Mouse (Mus musculus) embryonic facial prominence, embryonic 12.5 days (tissue): ENCODE measurements around the gene Efcab9. TPM values are rescaled to one million over a fixed set of nuclear protein-coding genes. Genes with fewer than 3 reads are reported as not detected.

ENCODE experiments used
- ATAC-seq: fragments of 200-750 bp; cut with Nextera tagmentation; 2 replicates; pipeline ENCODE4 v1.8.0; 2017; ENCODE audit not compliant: insufficient number of reproducible peaks, insufficient read depth, low FRiP score, low TSS enrichment
- H3K27ac ChIP-seq: fragments of 300-500 bp; sonication (generic); 2 replicates; pipeline ENCODE4 v1.5.1; 2016; ENCODE audit warnings: mild to moderate bottlenecking
- H3K27me3 ChIP-seq: fragments of 300-500 bp; sonication (generic); 2 replicates; pipeline ENCODE4 v1.6.1; 2016; ENCODE audit warnings: mild to moderate bottlenecking, moderate library complexity
- H3K36me3 ChIP-seq: fragments of 300-500 bp; sonication (generic); 2 replicates; pipeline ENCODE4 v1.6.1; 2016; ENCODE audit warnings: mild to moderate bottlenecking
- H3K4me1 ChIP-seq: fragments of 300-500 bp; sonication (generic); 2 replicates; pipeline ENCODE4 v1.6.1; 2016
- H3K4me2 ChIP-seq: fragments of 300-500 bp; sonication (generic); replicated peaks from 2 replicates; pipeline ENCODE4 v1.6.1; 2016; ENCODE audit warnings: mild to moderate bottlenecking, moderate library complexity
- H3K4me3 ChIP-seq: fragments of 300-500 bp; sonication (generic); 2 replicates; pipeline ENCODE4 v1.5.1; 2016; ENCODE audit warnings: mild to moderate bottlenecking
- H3K9ac ChIP-seq: fragments of 300-500 bp; sonication (generic); 2 replicates; pipeline ENCODE4 v1.6.1; 2016; ENCODE audit warnings: mild to moderate bottlenecking, moderate library complexity
- H3K9me3 ChIP-seq: fragments of 300-500 bp; sonication (generic); 2 replicates; pipeline ENCODE4 v1.6.1; 2016; ENCODE audit warnings: mild to moderate bottlenecking, moderate library complexity
- WGBS: fragments of 180-500 bp; shearing (Covaris S2); methylation state at CpG from one replicate; pipeline ENCODE4 v1.1.7; 2016; 5-methylcytosine and 5-hydroxymethylcytosine counted together
- polyA plus RNA-seq: library from polyadenylated mRNA; unstranded; fragments of >200 nt; fragmentation: Nextera tagmentation; extraction: Ambion mirVana; gene quantifications from 2 replicates; pipeline ENCODE4 v1.2.1, GENCODE M21; 2016

Gene Efcab9
- 0.32 and 0.36 TPM in 2 replicates for polyA plus RNA-seq

GRCm38 (mm10) chr11:32531871-32532764, at the start of gene Efcab9:
Gene Efcab9, minus strand, starts transcription at chr11:32532081.
- Histone ChIP-seq H3K9ac (peak within 1 kb of the TSS; percentile 65), H3K36me3 (no peaks in the 10 kb centered on the region), H3K27ac (no peak within 1 kb of the TSS), H3K27me3 (no peaks in the 10 kb centered on the region), H3K4me2 (peak within 1 kb of the TSS; percentile 88), H3K4me3 (peak within 1 kb of the TSS; percentile 58), H3K9me3 (no peaks in the 10 kb centered on the region), H3K4me1 (peaks cover 6% of the 10 kb centered on the region; the same call in 1 of the 2 replicates)
- ATAC-seq, result no peak
- 5% methylated on average over 33 of the region's 33 CpGs for WGBS

- no peak overlapping the region for H3K27ac ChIP-seq
- WGBS, result 34% methylated on average over 2 of the region's 2 CpGs
- ATAC-seq, result no peak
Observed at GRCm38 (mm10) chr11:32581031-32581430, 49.1 kb upstream of the Efcab9 start.

GRCm38 (mm10) chr11:32580305-32580947, 48.5 kb upstream of the Efcab9 start:
- WGBS, result 72% methylated on average over 16 of the region's 16 CpGs
- Histone ChIP-seq H3K4me3 (no peak overlapping the region), H3K27me3 (no peaks in the 10 kb centered on the region), H3K9ac (no peak overlapping the region), H3K4me1 (peaks cover 8% of the 10 kb centered on the region; the same call in 1 of the 2 replicates), H3K27ac (no peak overlapping the region), H3K36me3 (no peaks in the 10 kb centered on the region), H3K4me2 (no peak overlapping the region), H3K9me3 (no peaks in the 10 kb centered on the region)
- 0 out of 2 replicates have a peak, but pooled peaks have one; percentile 54 for ATAC-seq

More at GRCm38 (mm10) chr11:32581031-32581430, 49.1 kb upstream of the Efcab9 start:
- no peak overlapping the region for H3K4me3 ChIP-seq
- no peaks in the 10 kb centered on the region for H3K36me3 ChIP-seq
- no peaks in the 10 kb centered on the region for H3K9me3 ChIP-seq
- H3K4me2 ChIP-seq, result no peak overlapping the region
- H3K9ac ChIP-seq, result no peak overlapping the region
- H3K27me3 ChIP-seq, result no peaks in the 10 kb centered on the region
- H3K4me1 ChIP-seq, result peaks cover 7% of the 10 kb centered on the region; the same call in 1 of the 2 replicates

GRCm38 (mm10) chr11:32576760-32577050, 44.8 kb upstream of the Efcab9 start:
- 64% methylated on average over 5 of the region's 5 CpGs for WGBS

GRCm38 (mm10) chr11:32575964-32576759, 44.3 kb upstream of the Efcab9 start:
- 65% methylated on average over 6 of the region's 6 CpGs for WGBS
- no peaks in the 10 kb centered on the region for H3K36me3 ChIP-seq
- no peak overlapping the region for H3K27ac ChIP-seq
- H3K4me2 ChIP-seq, result no peak overlapping the region
- H3K9ac ChIP-seq, result no peak overlapping the region
- no peak overlapping the region for H3K4me3 ChIP-seq
- H3K27me3 ChIP-seq, result no peaks in the 10 kb centered on the region
- peaks cover 8% of the 10 kb centered on the region; the same call in 1 of the 2 replicates for H3K4me1 ChIP-seq
- no peak for ATAC-seq
- no peaks in the 10 kb centered on the region for H3K9me3 ChIP-seq

More at GRCm38 (mm10) chr11:32576760-32577050, 44.8 kb upstream of the Efcab9 start:
- H3K9ac ChIP-seq, result no peak overlapping the region
- no peaks in the 10 kb centered on the region for H3K9me3 ChIP-seq
- no peak overlapping the region for H3K4me3 ChIP-seq
- no peak for ATAC-seq
- no peak overlapping the region for H3K27ac ChIP-seq
- H3K4me1 ChIP-seq, result peaks cover 8% of the 10 kb centered on the region; the same call in 1 of the 2 replicates
- no peak overlapping the region for H3K4me2 ChIP-seq
- H3K36me3 ChIP-seq, result no peaks in the 10 kb centered on the region
- no peaks in the 10 kb centered on the region for H3K27me3 ChIP-seq

- Histone ChIP-seq H3K27me3 (no peaks in the 10 kb centered on the region), H3K4me1 (peaks cover 8% of the 10 kb centered on the region; the same call in 1 of the 2 replicates), H3K9ac (no peak overlapping the region), H3K4me3 (no peak overlapping the region), H3K9me3 (no peaks in the 10 kb centered on the region), H3K4me2 (no peak overlapping the region), H3K27ac (no peak overlapping the region), H3K36me3 (no peaks in the 10 kb centered on the region)
- no peak for ATAC-seq
- WGBS, result 88% methylated on average over 2 of the region's 2 CpGs
Observed at GRCm38 (mm10) chr11:32573669-32574068, 41.8 kb upstream of the Efcab9 start.

GRCm38 (mm10) chr11:32571103-32571502, 39.2 kb upstream of the Efcab9 start:
- H3K27me3 ChIP-seq, result no peaks in the 10 kb centered on the region
- no peak overlapping the region for H3K4me3 ChIP-seq
- no peaks in the 10 kb centered on the region for H3K9me3 ChIP-seq
- H3K36me3 ChIP-seq, result no peaks in the 10 kb centered on the region
- H3K4me2 ChIP-seq, result no peak overlapping the region
- no peak for ATAC-seq
- WGBS, result 86% methylated on average over 6 of the region's 6 CpGs
- H3K27ac ChIP-seq, result no peak overlapping the region
- no peak overlapping the region for H3K9ac ChIP-seq
- H3K4me1 ChIP-seq, result 0 out of 2 replicates have a peak, but pooled peaks cover 2% of the 10 kb centered on the region

GRCm38 (mm10) chr11:32568637-32569293, 36.9 kb upstream of the Efcab9 start:
- WGBS, result 88% methylated on average over 15 of the region's 15 CpGs
- Histone ChIP-seq H3K27ac (no peak overlapping the region), H3K9me3 (no peaks in the 10 kb centered on the region), H3K4me1 (peaks cover 9% of the 10 kb centered on the region), H3K4me2 (no peak overlapping the region), H3K9ac (no peak overlapping the region), H3K27me3 (no peaks in the 10 kb centered on the region), H3K36me3 (no peaks in the 10 kb centered on the region), H3K4me3 (no peak overlapping the region)
- ATAC-seq, result no peak

GRCm38 (mm10) chr11:32568060-32568459, 36.2 kb upstream of the Efcab9 start:
- Histone ChIP-seq H3K4me3 (no peak overlapping the region), H3K4me1 (peaks cover 12% of the 10 kb centered on the region), H3K4me2 (no peak overlapping the region), H3K9me3 (no peaks in the 10 kb centered on the region), H3K27ac (no peak overlapping the region), H3K36me3 (no peaks in the 10 kb centered on the region), H3K9ac (no peak overlapping the region), H3K27me3 (no peaks in the 10 kb centered on the region)
- no peak for ATAC-seq
- 88% methylated on average over 7 of the region's 7 CpGs for WGBS

GRCm38 (mm10) chr11:32567000-32567855, 35.3 kb upstream of the Efcab9 start:
- 84% methylated on average over 10 of the region's 10 CpGs for WGBS
- no peaks in the 10 kb centered on the region for H3K9me3 ChIP-seq
- no peak for ATAC-seq
- no peaks in the 10 kb centered on the region for H3K36me3 ChIP-seq
- no peak overlapping the region for H3K9ac ChIP-seq
- H3K4me1 ChIP-seq, result peaks cover 12% of the 10 kb centered on the region
- H3K4me2 ChIP-seq, result no peak overlapping the region
- H3K4me3 ChIP-seq, result no peak overlapping the region
- no peaks in the 10 kb centered on the region for H3K27me3 ChIP-seq
- no peak overlapping the region for H3K27ac ChIP-seq
